Mouse (Mus musculus): ENCODE measurements around the gene Tecpr2. TPM values are rescaled to one million over a fixed set of nuclear protein-coding genes. Genes with fewer than 3 reads are reported as not detected.
A peak's percentile ranks its signal among the peaks of the same experiment; 100 is the strongest.

The Tecpr2 gene
- total and polyA plus RNA-seq, 3 experiments, result 3.6 to 5.2 (median 5.1) TPM

GRCm38 (mm10) chr12:110844227-110845130 lies 44.6 kb upstream of the Tecpr2 start:
- WGBS, result 2% methylated on average over 42 of the region's 42 CpGs
- H3K27me3 ChIP-seq (ENCODE audit: control insufficient read depth, insufficient read depth, low read length), result no peaks in the 10 kb centered on the region
- H3K79me2 ChIP-seq (replicated peaks; ENCODE audit: control insufficient read depth, insufficient read depth, low read length), result no peaks in the 10 kb centered on the region
- peak; percentile 56 to 64 for DNase-seq
- peak overlapping the region; percentile 51 for H3K27ac ChIP-seq
- intact Hi-C loops (cut with DNase I), result loop anchor here (5.0 kb wide), 2 partner anchors 182 to 427 kb away; no protein-coding TSS in a partner anchor
- no peaks in the 10 kb centered on the region for H3K36me3 ChIP-seq (ENCODE audit: control insufficient read depth, insufficient read depth, low read length)
- H3K4me3 ChIP-seq, result peak overlapping the region; percentile 60
- TF ChIP-seq EP300 (IDR thresholded peaks at IDR 0.05; ENCODE audit: insufficient read depth, low read depth, low read length) (no peak), CTCF (IDR thresholded peaks at IDR 0.05) (no peak; the same call in 1 of the 2 replicates), POLR2A (IDR thresholded peaks at IDR 0.05; ENCODE audit: insufficient read depth, low read depth, low read length) (no peak)
- H3K4me1 ChIP-seq (ENCODE audit: control insufficient read depth, insufficient read depth, low read length), result peaks cover 4% of the 10 kb centered on the region; the same call in 1 of the 2 replicates
- H3K9ac ChIP-seq (ENCODE audit: low read depth, low read length), result peak overlapping the region; percentile 63

- peak; percentile 93 to 95 for DNase-seq
- no peaks in the 10 kb centered on the region for H3K79me2 ChIP-seq (replicated peaks; ENCODE audit: control insufficient read depth, insufficient read depth, low read length)
- no peaks in the 10 kb centered on the region for H3K27me3 ChIP-seq (ENCODE audit: control insufficient read depth, insufficient read depth, low read length)
- peak overlapping the region; percentile 60 for H3K4me3 ChIP-seq
- WGBS, result under 1% methylated on average over 36 of the region's 36 CpGs
- intact Hi-C loops (cut with DNase I), result no loop called here
- TF ChIP-seq CTCF (IDR thresholded peaks at IDR 0.05) (no peak), EP300 (IDR thresholded peaks at IDR 0.05; ENCODE audit: insufficient read depth, low read depth, low read length) (peak; percentile 89), POLR2A (IDR thresholded peaks at IDR 0.05; ENCODE audit: insufficient read depth, low read depth, low read length) (peak; percentile 66; the same call in 1 of the 2 replicates)
- H3K27ac ChIP-seq, result peak overlapping the region; percentile 69
- no peaks in the 10 kb centered on the region for H3K36me3 ChIP-seq (ENCODE audit: control insufficient read depth, insufficient read depth, low read length)
- peaks cover 4% of the 10 kb centered on the region; the same call in 1 of the 2 replicates for H3K4me1 ChIP-seq (ENCODE audit: control insufficient read depth, insufficient read depth, low read length)
- peak overlapping the region; percentile 68 for H3K9ac ChIP-seq (ENCODE audit: low read depth, low read length)
Measured at GRCm38 (mm10) chr12:110845131-110845880, 43.8 kb upstream of the Tecpr2 start.

DNA sequence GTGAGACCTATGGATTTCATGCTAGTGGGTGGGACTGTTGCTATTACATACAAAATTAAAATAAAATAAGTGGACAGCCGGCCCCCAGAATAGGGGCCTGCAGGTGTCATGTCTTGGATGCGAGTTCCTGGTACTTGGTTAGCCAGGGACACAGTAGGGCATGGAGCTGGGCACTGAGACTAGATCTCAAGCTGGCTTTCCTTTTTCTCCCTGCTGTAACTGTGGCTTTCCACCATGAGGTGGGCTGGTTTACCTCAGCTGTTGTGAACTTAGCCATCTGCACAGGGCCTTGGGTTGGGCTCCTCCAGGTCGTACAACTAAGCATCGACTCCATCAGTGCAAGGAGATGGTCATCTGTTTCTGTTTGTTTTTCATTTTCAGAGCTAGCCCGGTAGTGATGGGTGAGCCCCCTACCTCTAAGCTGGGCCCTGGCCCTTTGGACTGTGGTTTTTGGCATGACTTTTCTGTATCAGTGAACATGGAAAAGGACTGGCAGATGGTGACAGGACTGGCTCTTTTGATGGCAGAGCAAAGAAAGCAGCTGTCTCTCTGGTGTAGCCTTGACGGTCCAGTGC lies 42.8 kb upstream of the Tecpr2 start:
- Histone ChIP-seq H3K27ac (peak overlapping the region; percentile 69), H3K4me3 (peak overlapping the region; percentile 60), H3K9ac (ENCODE audit: low read depth, low read length) (peak overlapping the region; percentile 68), H3K27me3 (ENCODE audit: control insufficient read depth, insufficient read depth, low read length) (no peaks in the 10 kb centered on the region), H3K36me3 (ENCODE audit: control insufficient read depth, insufficient read depth, low read length) (no peaks in the 10 kb centered on the region), H3K79me2 (replicated peaks; ENCODE audit: control insufficient read depth, insufficient read depth, low read length) (no peaks in the 10 kb centered on the region), H3K4me1 (ENCODE audit: control insufficient read depth, insufficient read depth, low read length) (peaks cover 7% of the 10 kb centered on the region)
- WGBS, result 78% methylated on average over 6 of the region's 6 CpGs
- intact Hi-C loops (cut with DNase I), result no loop called here
- no peak for DNase-seq
- TF ChIP-seq EP300 (IDR thresholded peaks at IDR 0.05; ENCODE audit: insufficient read depth, low read depth, low read length) (no peak), CTCF (IDR thresholded peaks at IDR 0.05) (no peak), POLR2A (IDR thresholded peaks at IDR 0.05; ENCODE audit: insufficient read depth, low read depth, low read length) (no peak)

GRCm38 (mm10) chr12:110850010-110850928 lies 38.8 kb upstream of the Tecpr2 start, which contains the start of gene Zfp839:
Zfp839 (plus strand) TSS chr12:110850253.
- Histone ChIP-seq H3K4me3 (peak within 1 kb of the TSS; percentile 81), H3K4me1 (ENCODE audit: control insufficient read depth, insufficient read depth, low read length) (peaks cover 7% of the 10 kb centered on the region), H3K79me2 (replicated peaks; ENCODE audit: control insufficient read depth, insufficient read depth, low read length) (no peaks in the 10 kb centered on the region), H3K27ac (peak within 1 kb of the TSS; percentile 85), H3K27me3 (ENCODE audit: control insufficient read depth, insufficient read depth, low read length) (no peaks in the 10 kb centered on the region), H3K36me3 (ENCODE audit: control insufficient read depth, insufficient read depth, low read length) (no peaks in the 10 kb centered on the region), H3K9ac (ENCODE audit: low read depth, low read length) (peak within 1 kb of the TSS; percentile 90)
- DNase-seq, result peak; percentile 90 to 93
- intact Hi-C loops (cut with DNase I), result no loop called here
- WGBS, result 1% methylated on average over 87 of the region's 89 CpGs
- TF ChIP-seq POLR2A (IDR thresholded peaks at IDR 0.05; ENCODE audit: insufficient read depth, low read depth, low read length) (peak; percentile 73), EP300 (IDR thresholded peaks at IDR 0.05; ENCODE audit: insufficient read depth, low read depth, low read length) (0 out of 2 replicates have a peak, but pooled peaks have one; percentile 28), CTCF (IDR thresholded peaks at IDR 0.05) (no peak)

DNA sequence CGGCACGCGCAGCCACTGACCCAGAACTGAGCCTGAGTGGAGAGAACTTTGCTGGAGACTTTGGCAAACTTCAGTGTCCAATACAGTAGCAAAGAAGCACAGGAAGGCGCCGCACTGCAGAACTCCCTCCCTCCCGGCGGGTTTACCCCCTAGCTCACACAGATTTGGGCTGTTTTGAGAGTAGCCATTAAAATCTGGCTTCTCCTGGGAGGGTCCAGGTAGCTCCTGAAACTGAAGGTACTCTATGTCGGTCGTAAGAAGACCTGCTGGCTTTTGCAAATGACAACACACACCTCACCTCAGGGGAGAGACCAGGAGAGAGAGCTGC lies 38.2 kb upstream of the Tecpr2 start:
- no peaks in the 10 kb centered on the region for H3K36me3 ChIP-seq (ENCODE audit: control insufficient read depth, insufficient read depth, low read length)
- intact Hi-C loops (cut with DNase I), result no loop called here
- no peak for TF ChIP-seq CTCF (IDR thresholded peaks at IDR 0.05)
- no peak for TF ChIP-seq POLR2A (IDR thresholded peaks at IDR 0.05; ENCODE audit: insufficient read depth, low read depth, low read length)
- no peak for TF ChIP-seq EP300 (IDR thresholded peaks at IDR 0.05; ENCODE audit: insufficient read depth, low read depth, low read length)
- H3K9ac ChIP-seq (ENCODE audit: low read depth, low read length), result peak overlapping the region; percentile 90
- no peaks in the 10 kb centered on the region for H3K79me2 ChIP-seq (replicated peaks; ENCODE audit: control insufficient read depth, insufficient read depth, low read length)
- no peaks in the 10 kb centered on the region for H3K27me3 ChIP-seq (ENCODE audit: control insufficient read depth, insufficient read depth, low read length)
- no peak for DNase-seq
- peak overlapping the region; percentile 85 for H3K27ac ChIP-seq
- H3K4me3 ChIP-seq, result peak overlapping the region; percentile 81
- WGBS, result 15% methylated on average over 9 of the region's 9 CpGs
- H3K4me1 ChIP-seq (ENCODE audit: control insufficient read depth, insufficient read depth, low read length), result peaks cover 7% of the 10 kb centered on the region

Data from heart, adult 2 months (tissue).